ENCODE assay signal across 9 mouse cellular contexts in the genomic region with DNA sequence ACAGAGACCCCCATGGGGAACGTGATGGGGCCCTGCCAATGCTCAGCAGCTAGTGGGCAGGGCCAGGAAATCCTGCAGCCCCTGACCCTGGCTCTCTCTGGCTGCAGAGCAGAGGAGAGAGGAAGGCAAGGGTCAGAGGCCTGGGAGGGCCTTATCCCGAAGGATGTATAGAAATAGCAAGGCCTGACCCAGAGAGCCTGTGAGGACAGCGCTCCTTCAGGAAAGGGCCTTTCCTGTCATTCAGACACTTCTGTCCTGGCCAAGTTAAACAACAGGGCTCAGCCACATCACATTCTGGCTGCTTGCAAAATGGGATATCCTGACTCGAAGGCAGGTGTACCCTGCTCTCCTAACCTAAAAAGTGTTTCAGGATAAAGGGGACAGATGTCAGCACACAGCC.
DNase-seq lines count a peak whose midpoint lies in the region; TF ChIP-seq lines count a peak whose summit lies in the region.
"Had no signal": no experiment of that assay in that cellular context is flagged by ENCODE, and none has a peak within 500 bp of the region (broad histone marks: within the 10 kb centered on the region; RNA-seq: fewer than 3 reads in every experiment).

No protein-coding gene starts in this region.

- 27% methylated on average over 4 of the region's 4 CpGs for WGBS in heart, adult 2 months
- WGBS in kidney, adult 2 months = 58% methylated on average over 4 of the region's 4 CpGs

- TF ChIP-seq EP300 in heart, adult 2 months (IDR thresholded peaks at IDR 0.05; ENCODE audit: insufficient read depth, low read depth, low read length) = peak; percentile 89; the same call in 1 of the 2 replicates

- peaks cover 1% of the 10 kb centered on the region for H3K36me3 ChIP-seq in heart, adult 2 months (ENCODE audit: control insufficient read depth, insufficient read depth, low read length)
- no peaks in the 10 kb centered on the region for H3K36me3 ChIP-seq in kidney, adult 2 months (ENCODE audit: control insufficient read depth, insufficient read depth, low read length)
- H3K36me3 ChIP-seq: limb, embryonic 15.5 days had no signal

- H3K27me3 ChIP-seq in heart, adult 2 months (ENCODE audit: control insufficient read depth, insufficient read depth, low read length) = no peaks in the 10 kb centered on the region
- H3K27me3 ChIP-seq in kidney, adult 2 months (replicated peaks; ENCODE audit: control insufficient read depth, insufficient read depth, low read length) = no peaks in the 10 kb centered on the region
- H3K27me3 ChIP-seq: limb, embryonic 15.5 days had no signal

- DNase-seq in gastrocnemius, adult 2 months = no peak
- DNase-seq in gastrocnemius, postnatal 25 days = no peak
- peak; percentile 62 to 71 for DNase-seq in heart, adult 2 months
- DNase-seq in kidney, adult 2 months = peak; percentile 73
- peak; percentile 40 to 69 for DNase-seq in lung, postnatal 4 days
- DNase-seq in urinary bladder, postnatal 25 days (ENCODE audit: low spot score) = no peak
- no peak for DNase-seq in ovary, postnatal 36 days (ENCODE audit: low spot score)
- no peak for DNase-seq in right cerebral cortex, adult 18-20 months

- intact Hi-C loops in gastrocnemius, adult 2 months (cut with DNase I) = no loop called here
- intact Hi-C loops in heart, adult 2 months (cut with DNase I) = loop anchor here (1.0 to 10.0 kb wide), 3 partner anchors 35 to 133 kb away; no protein-coding TSS in a partner anchor

- no peak for TF ChIP-seq CTCF in gastrocnemius, adult 2 months (IDR thresholded peaks at IDR 0.05)
- TF ChIP-seq CTCF in heart, adult 2 months (IDR thresholded peaks at IDR 0.05) = peak; percentile 32
- no peak for TF ChIP-seq CTCF in kidney, adult 2 months (conservative IDR thresholded peaks at IDR 0.05; ENCODE audit: insufficient read depth, insufficient read length, low read depth, low read length)

- H3K79me2 ChIP-seq in heart, adult 2 months (replicated peaks; ENCODE audit: control insufficient read depth, insufficient read depth, low read length) = no peaks in the 10 kb centered on the region

- peaks cover 32% of the 10 kb centered on the region for H3K4me1 ChIP-seq in heart, adult 2 months (ENCODE audit: control insufficient read depth, insufficient read depth, low read length)
- H3K4me1 ChIP-seq in kidney, adult 2 months (ENCODE audit: control insufficient read depth, insufficient read depth, low read length) = peaks cover 7% of the 10 kb centered on the region; the same call in 1 of the 2 replicates

- no peak overlapping the region for H3K9ac ChIP-seq in heart, adult 2 months (ENCODE audit: low read depth, low read length)
- H3K9ac ChIP-seq: limb, embryonic 15.5 days had no signal

- H3K4me3 ChIP-seq in gastrocnemius, adult 2 months = no peak overlapping the region
- no peak overlapping the region for H3K4me3 ChIP-seq in heart, adult 2 months
- no peak overlapping the region for H3K4me3 ChIP-seq in kidney, adult 2 months (ENCODE audit: insufficient read depth, low read depth, low read length)
- H3K4me3 ChIP-seq: limb, embryonic 15.5 days had no signal

- peak overlapping the region; percentile 16; the same call in 1 of the 2 replicates for H3K27ac ChIP-seq in gastrocnemius, adult 2 months
- H3K27ac ChIP-seq in heart, adult 2 months = peak overlapping the region; percentile 60
- H3K27ac ChIP-seq in kidney, adult 2 months (ENCODE audit: insufficient read depth, low read depth, low read length) = no peak overlapping the region
- H3K27ac ChIP-seq: limb, embryonic 15.5 days had no signal

- no peak for TF ChIP-seq POLR2A in heart, adult 2 months (IDR thresholded peaks at IDR 0.05; ENCODE audit: insufficient read depth, low read depth, low read length)
- no peak for TF ChIP-seq POLR2A in kidney, adult 2 months (IDR thresholded peaks at IDR 0.05; ENCODE audit: low read depth, low read length)

Comparison
In these comparisons a context has a peak if more than half of its experiments do, and no peak if none do; other contexts are left out.
1. DNase-seq: peak in heart, adult 2 months (2 of 2), kidney, adult 2 months (single experiment) and lung, postnatal 4 days (2 of 2); none in gastrocnemius, adult 2 months (single experiment), gastrocnemius, postnatal 25 days (single experiment), urinary bladder, postnatal 25 days (single experiment), ovary, postnatal 36 days (single experiment) and right cerebral cortex, adult 18-20 months (single experiment).